Mouse (Mus musculus) forebrain, embryonic 14.5 days (tissue): ENCODE results near the gene Ntsr2. TPM values are rescaled to one million over a fixed set of nuclear protein-coding genes. Genes with fewer than 3 reads are reported as not detected.

ENCODE experiments used
- ATAC-seq: fragments of 200-750 bp; cut with Nextera tagmentation; 2 replicates; pipeline ENCODE4 v1.8.0; 2017; ENCODE audit warnings: mild to moderate bottlenecking, moderate library complexity
- DNase-seq: peaks from one replicate; pipeline ENCODE4 v3.0.0-alpha.2; 2015; ENCODE audit warnings: low spot score
- H3K27ac ChIP-seq: fragments of 300-500 bp; sonication (generic); 2 replicates; pipeline ENCODE4 v1.5.1; 2014; ENCODE audit warnings: low read depth, mild to moderate bottlenecking, control low read depth, low read length, moderate library complexity
- H3K27me3 ChIP-seq: fragments of 300-500 bp; sonication (generic); replicated peaks from 2 replicates; pipeline ENCODE4 v1.6.1; 2014; ENCODE audit warnings: low read length, control low read depth, mixed read lengths; ENCODE audit not compliant: control insufficient read depth, insufficient read depth
- H3K36me3 ChIP-seq: fragments of 300-500 bp; sonication (generic); 2 replicates; pipeline ENCODE4 v1.6.1; 2014; ENCODE audit warnings: low read length, control low read depth; ENCODE audit not compliant: control insufficient read depth, insufficient read depth
- H3K4me1 ChIP-seq: fragments of 300-500 bp; sonication (generic); 2 replicates; pipeline ENCODE4 v1.6.1; 2014; ENCODE audit warnings: antibody characterized with exemption, low read length, control low read depth; ENCODE audit not compliant: control insufficient read depth, insufficient read depth
- H3K4me2 ChIP-seq: fragments of 300-500 bp; sonication (generic); 2 replicates; pipeline ENCODE4 v1.6.1; 2014; ENCODE audit warnings: mild to moderate bottlenecking, control low read depth, low read length
- H3K4me3 ChIP-seq: fragments of 300-500 bp; sonication (generic); 2 replicates; pipeline ENCODE4 v1.5.1; 2014; ENCODE audit warnings: low read depth, low read length, control low read depth
- H3K9ac ChIP-seq: fragments of 300-500 bp; sonication (generic); 2 replicates; pipeline ENCODE4 v1.6.1; 2014; ENCODE audit warnings: mild to moderate bottlenecking, low read length, control low read depth, moderate library complexity
- H3K9me3 ChIP-seq: fragments of 300-500 bp; sonication (generic); replicated peaks from 2 replicates; pipeline ENCODE4 v1.6.1; 2016; ENCODE audit warnings: low read length, control low read depth, mixed read lengths; ENCODE audit not compliant: control insufficient read depth
- WGBS: fragments of 180-500 bp; shearing (Covaris S2); extraction: QIAGEN DNeasy Blood & Tissue Kit; methylation state at CpG from one replicate; pipeline ENCODE4 v1.1.7; 2014; 5-methylcytosine and 5-hydroxymethylcytosine counted together
- polyA plus RNA-seq: library from polyadenylated mRNA; unstranded; fragments of >200 nt; fragmentation: Nextera tagmentation; extraction: Ambion mirVana; gene quantifications from 2 replicates; pipeline ENCODE4 v1.2.1, GENCODE M21; 2014

Gene Ntsr2
- 0.77 and 1.0 TPM in 2 replicates for polyA plus RNA-seq

DNA sequence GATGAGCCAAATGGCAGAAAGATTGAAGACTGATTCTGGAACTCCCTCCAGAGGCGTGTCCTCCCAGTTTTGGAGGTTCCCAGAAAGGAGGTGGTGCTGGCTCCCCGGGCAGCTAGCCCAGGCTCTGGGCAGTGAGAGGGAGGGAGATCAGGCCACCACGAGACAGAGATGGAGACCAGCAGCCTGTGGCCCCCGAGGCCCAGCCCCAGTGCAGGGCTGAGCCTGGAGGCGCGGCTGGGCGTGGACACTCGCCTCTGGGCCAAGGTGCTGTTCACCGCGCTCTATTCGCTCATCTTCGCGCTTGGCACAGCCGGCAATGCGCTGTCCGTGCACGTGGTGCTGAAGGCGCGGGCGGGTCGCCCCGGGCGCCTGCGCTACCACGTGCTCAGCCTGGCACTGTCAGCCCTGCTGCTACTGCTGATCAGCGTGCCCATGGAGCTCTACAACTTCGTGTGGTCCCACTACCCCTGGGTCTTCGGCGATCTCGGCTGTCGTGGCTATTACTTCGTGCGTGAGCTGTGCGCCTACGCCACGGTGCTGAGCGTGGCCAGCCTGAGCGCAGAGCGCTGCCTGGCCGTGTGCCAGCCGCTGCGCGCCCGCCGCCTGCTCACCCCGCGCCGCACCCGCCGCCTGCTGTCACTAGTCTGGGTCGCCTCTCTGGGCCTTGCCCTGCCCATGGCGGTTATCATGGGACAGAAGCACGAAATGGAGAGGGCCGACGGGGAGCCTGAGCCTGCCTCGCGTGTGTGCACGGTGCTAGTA, at the start of gene Ntsr2:
Gene Ntsr2 (plus strand): TSS at position 51 of the 762 bp plus-strand sequence.
- WGBS = 5% methylated on average over 57 of the region's 58 CpGs
- Histone ChIP-seq H3K27ac (no peak within 1 kb of the TSS), H3K4me3 (peak within 1 kb of the TSS; percentile 30), H3K4me1 (peaks cover 6% of the 10 kb centered on the region; the same call in 1 of the 2 replicates), H3K9ac (peak within 1 kb of the TSS; percentile 17; the same call in 1 of the 2 replicates), H3K9me3 (no peaks in the 10 kb centered on the region), H3K4me2 (peak within 1 kb of the TSS; percentile 68), H3K36me3 (no peaks in the 10 kb centered on the region), H3K27me3 (peaks cover 32% of the 10 kb centered on the region)
- DNase-seq (peak; percentile 77), ATAC-seq (peak; percentile 89)

DNA sequence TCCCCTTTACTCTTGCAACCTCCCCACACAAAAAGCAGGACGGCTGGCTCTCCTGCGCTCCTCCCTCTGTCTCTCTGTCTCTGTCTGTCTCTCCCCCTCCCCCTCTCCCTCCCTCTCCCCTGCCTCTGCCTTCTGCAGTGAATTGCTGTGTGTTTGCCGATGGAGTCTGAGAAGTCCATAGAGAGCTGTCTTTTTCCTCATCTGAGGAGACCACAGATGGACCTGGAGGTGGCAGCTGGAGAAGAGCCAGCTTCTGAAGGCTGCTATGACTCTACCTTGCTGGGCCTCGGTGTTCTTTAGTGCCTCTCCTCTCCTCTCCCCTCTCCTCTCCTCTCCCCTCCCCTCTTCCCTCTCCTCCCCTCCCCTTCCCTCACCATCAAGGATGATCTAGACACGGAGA, 47.6 kb upstream of the Ntsr2 start:
- WGBS = 78% methylated on average over 5 of the region's 5 CpGs
- ATAC-seq = no peak
- Histone ChIP-seq H3K27me3 (no peaks in the 10 kb centered on the region), H3K9me3 (no peaks in the 10 kb centered on the region), H3K27ac (no peak overlapping the region), H3K4me3 (no peak overlapping the region), H3K9ac (no peak overlapping the region), H3K4me2 (no peak overlapping the region), H3K4me1 (no peaks in the 10 kb centered on the region), H3K36me3 (no peaks in the 10 kb centered on the region)
- no peak for DNase-seq

DNA sequence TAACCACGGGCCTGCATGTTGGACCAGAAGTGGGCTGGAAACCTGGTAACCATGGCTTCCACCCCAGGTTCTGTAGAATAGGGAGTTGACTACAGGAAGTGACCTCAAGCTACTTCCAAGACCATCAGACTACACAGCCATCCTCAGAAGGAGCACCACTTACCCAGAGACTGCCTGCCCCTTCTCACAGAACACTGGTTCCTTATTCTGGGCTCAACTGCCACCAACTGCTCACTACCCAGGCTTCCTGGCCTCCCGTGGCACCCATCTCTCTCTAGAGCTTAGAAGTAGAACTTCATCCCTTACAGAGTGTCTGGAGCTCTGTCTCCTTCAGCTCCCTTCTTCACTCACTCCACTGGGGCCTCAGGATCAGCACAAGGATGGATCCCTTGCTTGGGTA, 42.2 kb upstream of the Ntsr2 start, which contains the start of gene Lpin1:
Gene Lpin1 (minus strand): TSS at position 31 of the 400 bp plus-strand sequence.
- 95% methylated on average over 2 of the region's 2 CpGs for WGBS
- Histone ChIP-seq H3K9me3 (no peaks in the 10 kb centered on the region), H3K4me3 (no peak within 1 kb of the TSS), H3K27me3 (no peaks in the 10 kb centered on the region), H3K27ac (no peak within 1 kb of the TSS), H3K4me2 (no peak within 1 kb of the TSS), H3K36me3 (no peaks in the 10 kb centered on the region), H3K4me1 (no peaks in the 10 kb centered on the region), H3K9ac (no peak within 1 kb of the TSS)
- ATAC-seq (no peak), DNase-seq (no peak)

DNA sequence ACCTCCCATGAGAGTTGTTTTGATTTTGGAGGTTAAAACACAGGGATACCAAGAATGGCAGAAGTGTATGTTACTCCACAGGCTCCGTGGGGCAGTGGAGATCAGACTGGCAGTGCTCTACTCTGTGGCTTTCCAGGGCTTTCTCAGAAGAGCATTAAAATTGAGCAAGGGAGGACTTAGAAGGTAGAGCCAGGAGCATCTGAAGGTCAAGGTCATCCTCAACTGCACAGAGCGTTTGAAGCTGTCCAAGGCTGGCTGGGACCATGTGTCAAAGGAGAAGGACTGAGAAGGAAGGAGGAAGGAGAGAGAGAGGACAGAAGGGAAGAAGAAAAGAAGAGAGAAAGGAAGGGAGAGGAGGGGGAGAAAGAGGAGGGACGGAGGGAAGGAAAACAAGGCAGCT, 38.6 kb upstream of the Ntsr2 start:
- Histone ChIP-seq H3K36me3 (no peaks in the 10 kb centered on the region), H3K4me3 (no peak overlapping the region), H3K4me2 (no peak overlapping the region), H3K27me3 (no peaks in the 10 kb centered on the region), H3K4me1 (peaks cover 10% of the 10 kb centered on the region), H3K27ac (no peak overlapping the region), H3K9ac (no peak overlapping the region), H3K9me3 (no peaks in the 10 kb centered on the region)
- WGBS = 79% methylated on average over 3 of the region's 3 CpGs
- no peak for DNase-seq
- ATAC-seq = no peak

DNA sequence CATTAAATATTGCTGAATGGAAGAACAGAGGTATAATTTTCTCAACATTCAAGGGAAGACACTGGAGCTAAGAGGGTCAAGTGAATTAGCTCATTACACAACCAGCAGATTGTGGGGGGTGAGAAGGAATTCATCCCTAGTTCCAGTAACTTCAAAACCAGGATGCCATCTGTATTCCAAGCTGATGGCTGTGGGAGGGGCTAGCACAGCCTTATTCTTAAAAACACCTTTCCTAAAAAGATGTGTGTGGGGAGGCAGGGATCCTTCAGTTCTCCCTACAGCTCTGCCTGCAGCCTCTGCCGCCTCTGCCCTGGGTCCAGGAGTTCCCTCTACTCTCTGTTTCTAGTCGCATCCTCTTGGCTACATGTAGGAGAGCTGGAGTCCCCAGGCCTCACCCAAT, 37.4 kb upstream of the Ntsr2 start:
- WGBS = 76% methylated on average over 2 of the region's 2 CpGs
- DNase-seq = no peak

DNA sequence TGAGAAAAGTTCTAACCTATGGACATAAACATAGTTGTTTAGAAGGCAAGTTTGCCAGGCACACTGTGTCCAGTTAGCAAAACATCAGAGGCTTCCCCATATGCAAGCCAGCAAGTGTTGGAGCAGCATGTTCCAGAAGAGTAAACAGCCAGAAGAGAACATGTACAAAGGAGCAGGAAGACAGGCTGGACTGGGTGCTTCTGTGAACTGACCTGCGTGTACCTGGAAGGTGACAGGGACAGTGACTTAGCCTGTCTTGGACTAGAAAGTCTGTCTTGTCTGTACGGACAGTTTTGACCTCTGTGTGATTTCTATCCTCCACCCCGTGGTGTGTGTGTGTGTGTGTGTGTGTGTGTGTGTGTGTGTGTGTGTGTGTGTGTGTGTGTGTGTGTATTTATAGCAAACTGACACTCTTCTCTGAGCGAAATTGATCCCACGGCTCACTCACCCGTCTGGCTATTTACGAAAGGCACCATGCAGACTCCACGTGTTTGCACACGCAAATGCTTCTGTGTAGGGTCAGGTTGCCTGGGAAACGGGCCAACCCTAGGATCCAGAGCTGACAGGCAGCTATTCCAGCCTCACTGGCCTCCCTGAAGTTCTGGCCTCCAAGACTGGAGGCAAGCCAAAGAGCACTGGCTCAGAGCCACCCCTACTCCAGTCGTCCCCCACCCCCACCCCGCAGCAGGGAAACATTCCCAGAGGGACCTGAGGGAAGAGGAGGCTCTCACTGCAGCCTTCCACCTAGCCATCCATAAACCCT, 34.5 kb upstream of the Ntsr2 start:
- H3K4me3 ChIP-seq = no peak overlapping the region
- DNase-seq (peak; percentile 93), ATAC-seq (peak; percentile 91)
- no peaks in the 10 kb centered on the region for H3K36me3 ChIP-seq
- H3K27ac ChIP-seq = peak overlapping the region; percentile 21; the same call in 1 of the 2 replicates
- no peak overlapping the region for H3K4me2 ChIP-seq
- peaks cover 14% of the 10 kb centered on the region for H3K4me1 ChIP-seq
- H3K27me3 ChIP-seq = no peaks in the 10 kb centered on the region
- no peak overlapping the region for H3K9ac ChIP-seq
- no peaks in the 10 kb centered on the region for H3K9me3 ChIP-seq
- 11% methylated on average over 12 of the region's 12 CpGs for WGBS

More for the DNA sequence above, 37.4 kb upstream of the Ntsr2 start:
- Histone ChIP-seq H3K9me3 (no peaks in the 10 kb centered on the region), H3K27ac (no peak overlapping the region), H3K4me3 (no peak overlapping the region), H3K36me3 (no peaks in the 10 kb centered on the region), H3K9ac (no peak overlapping the region), H3K27me3 (no peaks in the 10 kb centered on the region), H3K4me2 (no peak overlapping the region), H3K4me1 (peaks cover 14% of the 10 kb centered on the region)
- no peak for ATAC-seq

DNA sequence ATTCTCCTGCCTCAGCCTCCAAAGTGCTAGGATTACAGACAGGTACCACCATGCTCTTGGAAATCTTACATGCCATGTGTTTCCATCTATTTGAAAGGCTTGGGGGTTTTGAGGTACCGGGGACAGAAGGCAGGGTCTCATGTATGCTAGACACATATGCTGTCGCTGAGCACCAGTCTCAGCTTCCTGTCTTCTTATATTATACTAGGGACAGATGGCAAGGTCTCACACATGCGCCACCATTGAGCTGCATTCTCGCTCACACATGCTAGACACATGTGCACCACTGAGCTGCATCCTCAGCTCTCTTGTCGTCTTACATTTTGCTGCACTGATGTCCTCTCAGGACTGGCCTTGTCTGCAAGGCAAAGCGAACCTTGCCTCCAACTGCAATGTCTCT, 33.7 kb upstream of the Ntsr2 start:
- H3K4me2 ChIP-seq = no peak overlapping the region

DNA sequence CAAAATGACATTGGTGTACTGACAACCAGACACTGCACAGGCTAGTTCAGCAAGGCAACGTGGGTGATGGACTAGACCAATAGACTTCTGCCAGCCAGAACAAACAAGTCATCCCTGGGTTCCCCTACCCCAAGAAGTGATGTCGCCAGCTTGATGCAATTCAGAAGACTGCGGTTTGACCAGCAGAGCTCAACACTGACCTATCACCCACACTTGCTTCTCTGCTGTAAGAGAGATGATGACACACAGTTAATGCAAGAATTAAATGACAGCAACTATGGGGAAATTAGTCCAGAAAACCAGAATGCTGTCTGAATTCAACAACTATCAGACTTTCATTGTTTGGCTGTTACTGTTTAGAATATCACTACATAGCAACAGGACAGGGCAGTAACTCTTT, 33.0 kb upstream of the Ntsr2 start:
- Histone ChIP-seq H3K4me1 (peaks cover 14% of the 10 kb centered on the region), H3K4me2 (no peak overlapping the region), H3K4me3 (no peak overlapping the region), H3K9ac (no peak overlapping the region), H3K27ac (no peak overlapping the region), H3K9me3 (no peaks in the 10 kb centered on the region), H3K27me3 (no peaks in the 10 kb centered on the region), H3K36me3 (no peaks in the 10 kb centered on the region)
- 84% methylated on average over 3 of the region's 3 CpGs for WGBS
- no peak for DNase-seq
- ATAC-seq = no peak

More for the DNA sequence above, 33.7 kb upstream of the Ntsr2 start:
- H3K27me3 ChIP-seq = no peaks in the 10 kb centered on the region
- no peak overlapping the region for H3K4me3 ChIP-seq
- WGBS = 60% methylated on average over 6 of the region's 6 CpGs
- DNase-seq = peak; percentile 68
- no peak overlapping the region for H3K9ac ChIP-seq
- H3K4me1 ChIP-seq = peaks cover 14% of the 10 kb centered on the region
- no peaks in the 10 kb centered on the region for H3K36me3 ChIP-seq
- H3K27ac ChIP-seq = peak overlapping the region; percentile 55; the same call in 1 of the 2 replicates
- H3K9me3 ChIP-seq = no peaks in the 10 kb centered on the region
- peak; percentile 73 for ATAC-seq
